Mouse (Mus musculus) adrenal gland, adult 8-10 months (tissue): ENCODE results near the gene Pkp1. TPM values are rescaled to one million over a fixed set of nuclear protein-coding genes. Genes with fewer than 3 reads are reported as not detected.

Source experiments
- DNase-seq: peaks from one replicate; pipeline ENCODE4 v3.0.0; 2022
- total RNA-seq, 4 experiments: library from RNA; stranded (reverse); gene quantifications; 2 replicates each; pipeline ENCODE4 v1.2.4; 2022

The Pkp1 gene
- total RNA-seq, 4 experiments from 2014 or later: 0.09 to 0.32 TPM; not detected in 2

- DNase-seq: no peak
Observed at GRCm38 (mm10) chr1:135856070-135856469, 62.9 kb downstream of the Pkp1 start.

- DNase-seq: no peak
Observed at GRCm38 (mm10) chr1:135855344-135855687, 63.7 kb downstream of the Pkp1 start.

DNA sequence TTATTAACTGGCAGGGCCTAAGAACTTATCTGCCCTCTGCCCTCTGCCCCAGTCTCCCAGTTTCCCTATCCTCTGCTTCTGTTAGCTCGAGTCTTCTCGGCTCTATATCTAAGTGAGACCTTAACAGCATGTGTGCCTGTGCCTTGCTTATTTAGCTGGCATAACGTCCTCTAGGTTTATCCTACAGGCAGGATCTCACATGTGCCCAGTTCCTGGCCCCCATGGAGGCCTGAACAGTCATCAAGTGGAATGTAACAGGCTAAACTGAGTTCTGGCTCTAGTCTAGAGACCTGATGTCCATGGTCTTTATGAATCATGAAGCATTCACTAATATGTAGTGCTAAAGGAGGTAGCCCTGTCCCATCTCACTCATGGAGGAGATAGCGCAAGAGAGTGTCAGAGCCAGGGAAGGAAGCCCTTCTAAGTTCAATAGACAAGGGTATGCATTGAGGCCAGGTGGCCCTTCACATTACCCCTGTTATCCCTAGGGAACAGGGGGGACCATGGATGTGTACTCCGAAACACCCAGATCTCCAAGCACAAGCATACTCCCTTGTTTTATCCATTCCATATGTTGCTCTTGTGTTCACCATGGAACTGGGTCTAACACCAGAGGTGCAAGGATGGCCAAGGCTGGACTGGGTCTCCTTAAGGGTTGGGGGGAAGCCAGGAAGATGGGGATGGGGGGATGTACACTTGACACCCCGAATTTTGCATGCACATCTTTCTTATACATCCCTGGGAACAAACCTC lies 64.2 kb downstream of the Pkp1 start:
- DNase-seq: no peak

DNA sequence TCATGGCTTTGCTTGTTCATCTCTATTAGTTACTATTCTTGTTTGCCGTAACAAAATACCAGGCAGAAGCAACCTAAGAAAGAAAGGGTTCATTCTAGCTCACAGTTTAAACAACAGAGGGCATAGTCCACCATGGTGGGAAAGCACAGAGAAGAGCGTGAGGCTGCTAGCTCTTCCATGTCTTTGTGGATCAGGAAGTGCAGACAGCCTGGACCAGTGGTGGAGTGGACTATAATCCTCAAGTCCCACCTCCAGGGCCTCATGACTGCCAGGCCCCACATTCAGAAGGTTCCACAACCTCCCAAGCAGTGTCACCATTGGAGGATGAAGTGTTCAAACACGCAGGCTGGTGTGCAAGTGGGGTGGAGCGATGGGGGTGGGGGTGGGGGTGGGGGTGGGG lies 65.8 kb downstream of the Pkp1 start:
- no peak for DNase-seq

DNA sequence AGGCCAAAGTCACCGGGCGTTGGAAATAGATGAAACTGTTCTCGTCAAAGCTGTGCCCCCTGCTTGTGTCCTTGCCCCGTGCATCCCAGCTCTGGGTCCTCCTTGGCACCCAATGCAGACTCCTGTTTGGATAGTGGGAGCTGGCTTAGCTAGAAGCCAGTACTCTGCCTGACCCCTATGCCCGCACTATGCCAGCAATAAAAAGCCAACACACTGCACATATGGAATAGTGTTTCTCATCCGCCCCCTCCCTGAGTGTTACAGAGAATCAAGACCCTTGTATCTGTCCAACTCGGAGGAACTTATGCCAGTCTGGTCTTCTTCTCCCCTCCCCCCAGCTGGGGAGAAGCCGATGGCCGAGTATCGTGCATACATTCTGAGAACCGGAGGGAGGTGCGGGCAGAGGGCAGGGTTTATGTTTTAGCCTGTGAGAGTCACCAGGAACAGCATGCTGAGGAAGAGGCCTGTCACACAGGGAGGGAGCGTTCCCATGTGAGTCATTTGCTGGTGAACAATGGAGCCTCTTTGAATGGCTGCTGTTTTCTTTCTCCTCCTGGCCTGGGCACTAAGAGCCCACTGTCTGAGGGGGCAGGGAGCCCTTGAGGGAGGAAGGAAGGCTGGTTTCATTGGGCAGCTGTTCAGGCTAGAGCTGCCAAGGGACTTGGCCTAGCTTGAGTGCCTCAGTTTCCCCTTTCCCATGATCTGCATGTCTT lies 66.8 kb downstream of the Pkp1 start:
- DNase-seq: no peak

GRCm38 (mm10) chr1:135850722-135851512 lies 68.1 kb downstream of the Pkp1 start:
- DNase-seq: peak; percentile 11

DNA sequence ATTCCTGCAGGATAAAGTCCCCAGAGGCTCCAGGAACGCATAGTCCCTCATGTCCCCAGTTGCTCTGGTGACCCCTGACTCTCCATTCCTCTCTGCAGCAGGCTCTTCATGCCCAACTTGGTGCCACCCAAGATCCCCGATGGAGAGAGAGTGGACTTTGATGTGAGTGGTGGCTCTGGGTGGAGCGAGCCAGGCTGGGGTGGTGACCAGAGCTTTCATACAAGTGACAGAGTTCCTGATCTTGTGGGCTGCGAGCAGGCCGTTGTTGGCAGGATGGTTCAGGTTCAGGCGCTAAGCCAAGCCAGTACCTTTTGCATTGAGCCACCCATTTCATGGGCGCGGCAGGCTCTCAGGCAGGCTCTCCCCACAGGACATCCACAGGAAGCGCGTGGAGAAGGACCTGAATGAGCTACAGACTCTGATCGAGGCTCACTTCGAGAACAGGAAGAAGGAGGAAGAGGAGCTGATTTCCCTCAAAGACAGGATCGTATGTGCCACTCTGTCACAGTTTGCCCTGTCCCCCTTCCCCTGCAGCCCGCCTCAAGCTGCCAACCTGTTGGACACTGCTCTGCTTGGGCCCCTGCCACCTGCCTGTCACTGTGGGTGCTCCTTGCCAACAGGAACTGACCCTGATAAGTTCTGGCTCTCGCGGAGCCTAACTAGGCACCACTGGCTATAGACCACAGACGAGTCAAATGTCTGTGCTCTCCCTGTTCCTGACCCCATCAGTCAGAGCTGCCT lies 71.2 kb downstream of the Pkp1 start:
- DNase-seq: no peak

- peak; percentile 12 for DNase-seq
Observed at GRCm38 (mm10) chr1:135847139-135847562, 71.9 kb downstream of the Pkp1 start.

- DNase-seq: no peak
Observed at GRCm38 (mm10) chr1:135846632-135847031, 72.4 kb downstream of the Pkp1 start.

DNA sequence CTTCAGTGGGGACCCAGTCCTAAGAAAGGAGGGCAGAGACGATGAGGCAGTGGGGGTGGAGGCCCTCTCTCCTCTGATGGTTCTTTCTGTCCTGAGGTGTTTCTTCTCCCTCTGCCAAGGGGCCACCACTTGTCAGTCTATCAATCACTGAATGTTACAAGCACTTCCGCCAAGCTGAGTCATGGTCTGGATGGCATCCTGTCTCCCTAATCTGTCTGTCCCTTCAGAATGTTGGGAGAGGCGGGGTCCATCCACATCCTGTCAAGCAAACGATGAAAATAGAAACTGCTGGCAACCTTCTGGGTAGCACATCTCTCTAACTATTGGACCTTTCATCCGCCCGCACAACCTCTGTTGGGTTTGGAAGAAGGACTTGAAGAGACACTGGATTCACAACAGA lies 74.5 kb downstream of the Pkp1 start:
- DNase-seq: no peak

GRCm38 (mm10) chr1:135843519-135844262 lies 75.3 kb downstream of the Pkp1 start:
- no peak for DNase-seq

DNA sequence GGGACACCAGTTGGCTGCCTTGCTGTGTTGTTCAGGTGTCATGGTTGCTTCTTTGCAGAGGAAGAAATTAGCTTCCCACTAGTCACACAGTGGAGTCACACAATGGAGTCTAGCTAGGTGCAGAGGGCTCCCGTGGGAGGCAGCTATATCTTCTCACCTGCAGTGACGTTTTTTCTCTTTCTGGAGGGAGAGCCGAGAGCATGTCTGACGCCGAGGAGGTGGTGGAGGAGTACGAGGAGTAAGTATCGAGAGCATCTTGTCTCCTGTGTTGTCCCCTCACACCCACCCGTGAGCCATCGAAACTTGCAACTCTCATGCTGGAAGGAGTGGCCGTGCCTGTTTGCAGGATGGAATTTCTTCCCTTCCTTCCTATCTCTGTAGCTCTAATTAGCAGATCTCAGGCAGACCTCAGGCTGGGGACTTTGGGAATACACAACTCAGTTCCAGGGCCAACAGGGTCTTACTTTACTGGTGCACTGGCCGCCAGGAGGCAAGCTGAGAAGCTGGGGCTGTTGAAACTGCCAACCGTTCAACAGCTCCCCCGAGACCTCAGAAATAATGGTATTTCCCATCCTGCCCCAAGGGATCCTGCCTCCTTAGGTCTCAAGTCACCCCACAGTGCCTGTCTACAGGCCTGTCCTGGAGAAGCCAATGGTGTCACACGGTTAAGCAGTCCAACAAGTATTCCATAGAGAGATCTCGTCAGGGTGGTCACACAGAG lies 78.2 kb downstream of the Pkp1 start:
- no peak for DNase-seq

DNA sequence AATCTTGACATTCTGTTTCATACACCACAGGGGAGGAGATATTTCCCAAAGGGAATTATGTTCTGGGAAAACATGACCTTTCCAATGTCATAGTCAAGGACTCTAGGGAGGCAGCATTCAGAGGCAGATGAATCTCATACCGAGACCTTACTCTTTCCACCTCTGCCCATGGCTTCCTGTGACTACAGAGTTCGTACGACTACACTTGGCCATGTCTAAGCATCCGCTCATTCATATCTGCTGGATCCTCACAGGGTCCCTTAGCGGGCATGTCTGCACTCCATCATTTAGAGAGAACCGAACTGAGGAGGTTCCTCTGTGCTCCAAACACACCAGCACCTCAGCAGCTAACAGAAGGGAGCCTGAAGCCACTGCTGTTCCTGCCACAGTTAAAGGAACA lies 79.9 kb downstream of the Pkp1 start:
- no peak for DNase-seq

GRCm38 (mm10) chr1:135838626-135839025 lies 80.4 kb downstream of the Pkp1 start:
- no peak for DNase-seq

DNA sequence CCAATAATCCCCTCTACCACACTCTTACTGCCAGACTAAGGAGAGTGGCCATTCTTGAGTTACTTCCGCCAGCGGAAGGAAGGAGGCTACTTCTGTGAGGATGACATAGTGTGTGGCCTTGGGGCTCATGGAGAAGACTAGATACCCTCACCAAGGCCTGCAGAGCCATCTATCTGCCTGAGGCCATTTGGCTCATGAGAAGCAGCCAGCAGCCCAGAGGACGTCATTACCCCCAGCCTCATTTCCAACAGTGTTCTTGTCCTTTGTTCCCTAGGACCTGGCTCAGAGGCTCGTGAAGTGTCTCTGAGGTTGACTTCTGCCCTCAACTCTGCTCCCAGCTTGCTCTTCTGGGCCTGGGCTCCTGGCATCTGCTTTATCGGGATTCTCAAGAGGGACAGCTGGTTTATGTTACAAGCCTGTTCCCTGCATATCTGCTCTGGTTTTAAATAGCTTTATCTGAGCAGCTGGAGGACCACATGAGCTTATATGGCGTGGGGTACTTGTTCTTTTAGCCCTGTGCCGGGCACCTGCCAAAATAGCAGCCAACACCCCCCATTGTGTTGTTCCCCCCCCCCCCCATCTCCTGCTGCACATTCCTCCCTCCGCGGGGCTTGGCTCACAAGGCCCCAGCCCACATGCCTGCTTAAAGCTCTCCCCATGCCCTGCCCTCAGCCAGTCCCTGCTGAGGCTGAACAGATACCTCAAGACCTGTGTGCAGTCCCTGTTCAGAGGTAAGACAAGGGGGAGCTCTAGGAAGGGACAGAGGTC lies 83.1 kb downstream of the Pkp1 start, which contains the start of gene Tnnt2:
TSS of gene Tnnt2 (plus strand) at position 639 of the 768 bp plus-strand sequence.
- no peak for DNase-seq

GRCm38 (mm10) chr1:135834983-135835382 lies 84.0 kb downstream of the Pkp1 start:
- no peak for DNase-seq

DNA sequence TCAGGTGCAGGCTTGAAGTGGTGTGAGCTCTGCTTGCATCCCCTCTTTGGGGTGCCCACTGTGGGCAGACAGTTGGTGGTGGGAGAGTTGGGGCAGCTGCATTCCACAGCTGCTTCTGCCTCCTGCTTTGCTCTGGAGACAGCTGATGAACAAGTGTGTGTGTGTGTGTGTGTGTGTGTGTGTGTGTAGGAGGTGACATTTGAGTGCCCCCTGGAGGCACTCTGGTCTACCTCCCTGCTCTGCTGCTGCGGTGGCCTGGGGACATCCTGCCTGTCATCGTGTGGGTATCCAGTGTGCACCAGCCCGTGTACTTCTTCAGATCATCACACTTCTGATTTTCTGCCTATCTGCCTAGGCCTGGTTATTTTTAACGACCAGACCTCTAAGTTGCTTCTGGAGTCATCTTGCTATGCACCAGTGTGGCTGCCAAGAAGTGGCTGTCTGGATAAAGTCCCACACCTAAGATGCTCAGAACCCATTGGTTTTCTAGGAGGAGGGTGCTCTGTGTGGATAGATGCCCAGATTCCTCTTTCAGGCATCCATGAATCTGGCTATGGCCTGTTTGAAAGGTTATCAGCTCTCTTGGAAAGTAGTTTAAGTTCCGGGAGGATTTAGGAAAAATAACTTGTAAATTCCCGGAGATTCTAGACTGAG lies 84.7 kb downstream of the Pkp1 start:
- DNase-seq: no peak

DNA sequence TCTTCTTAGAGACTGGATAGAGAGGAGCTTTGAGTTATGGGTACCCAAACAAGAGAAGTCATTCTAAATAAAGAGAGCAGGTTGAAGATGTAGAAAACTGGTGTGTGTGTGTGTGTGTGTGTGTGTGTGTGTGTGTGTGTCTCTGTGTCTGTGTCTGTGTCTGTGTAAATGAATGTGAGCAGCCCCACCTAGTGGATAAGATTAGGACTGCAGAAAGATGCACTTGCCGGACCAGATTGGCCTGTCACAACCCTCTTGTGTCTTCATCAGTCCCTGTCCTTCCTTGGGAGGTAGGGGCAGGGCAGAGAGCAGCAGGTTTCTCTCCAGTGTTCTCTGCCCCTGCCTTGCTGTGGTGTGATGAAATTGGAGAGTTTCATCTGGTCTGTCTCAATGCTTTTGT lies 90.1 kb downstream of the Pkp1 start:
- DNase-seq: no peak

- DNase-seq: no peak
Observed at GRCm38 (mm10) chr1:135821780-135822179, 97.2 kb downstream of the Pkp1 start.
